Mouse (Mus musculus): ENCODE measurements around the gene Spns2. TPM values are rescaled to one million over a fixed set of nuclear protein-coding genes. Genes with fewer than 3 reads are reported as not detected.

Spns2 gene
- polyA plus RNA-seq, 1 experiment from 2014 or later: 5.7 TPM

DNA sequence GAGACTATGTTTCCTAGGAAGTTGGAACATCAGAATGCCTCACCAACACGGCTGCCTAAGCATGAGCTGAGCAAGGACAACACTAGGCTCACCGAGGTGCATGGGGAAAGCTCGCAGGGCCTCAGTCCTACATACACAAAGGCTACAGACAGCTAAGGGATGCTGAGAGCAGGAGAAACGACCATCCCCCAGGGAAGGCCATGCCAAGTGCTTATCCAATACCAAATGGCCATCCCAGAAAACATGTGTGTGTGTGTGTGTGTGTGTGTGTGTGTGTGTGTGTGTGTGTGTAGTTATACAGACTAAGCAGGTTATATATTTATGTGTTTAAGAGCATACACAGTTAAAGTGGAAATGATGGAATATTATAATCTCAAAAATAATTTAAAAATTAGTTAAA, 34.0 kb upstream of the Spns2 start:
- ATAC-seq (ENCODE audit: low read depth): no peak
- H3K27me3 ChIP-seq (ENCODE audit: control insufficient read depth, insufficient read depth, low read depth, low read length): no peaks in the 10 kb centered on the region
- H3K4me2 ChIP-seq (ENCODE audit: low read depth, low read length): no peak overlapping the region
- H3K9ac ChIP-seq (ENCODE audit: low read depth, low read length): no peak overlapping the region
- WGBS (ENCODE audit: insufficient replicate concordance): 61% methylated on average over 4 of the region's 4 CpGs
- H3K9me3 ChIP-seq (replicated peaks; ENCODE audit: control insufficient read depth, low read length): no peaks in the 10 kb centered on the region
- H3K4me1 ChIP-seq (ENCODE audit: control insufficient read depth, low read depth, low read length): no peaks in the 10 kb centered on the region
- no peak overlapping the region for H3K27ac ChIP-seq (ENCODE audit: low read length)
- H3K36me3 ChIP-seq (ENCODE audit: control insufficient read depth, insufficient read depth): no peaks in the 10 kb centered on the region
- no peak overlapping the region for H3K4me3 ChIP-seq (ENCODE audit: low read depth, low read length)

DNA sequence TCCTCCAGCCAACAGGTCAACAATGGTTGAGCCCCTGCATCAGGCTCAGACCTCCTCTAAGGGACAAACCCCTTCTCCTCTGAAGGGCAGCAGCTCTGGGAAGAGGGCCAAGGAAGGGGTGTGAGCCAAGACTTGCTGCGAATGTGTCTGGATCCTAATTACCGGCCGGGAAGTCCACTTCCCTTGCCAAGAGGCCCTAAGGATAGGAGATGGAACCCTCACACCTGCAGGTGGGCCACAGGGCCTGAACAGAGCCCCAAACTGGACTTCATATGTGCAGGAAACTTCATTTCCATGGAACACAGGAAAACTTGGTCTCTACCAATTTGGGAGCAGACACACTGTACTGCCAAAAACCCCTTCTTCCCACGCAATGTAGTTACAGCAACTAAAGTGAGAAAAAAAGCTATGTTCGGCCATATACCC, 32.9 kb upstream of the Spns2 start:
- Histone ChIP-seq H3K36me3 (ENCODE audit: control insufficient read depth, insufficient read depth) (no peaks in the 10 kb centered on the region), H3K27me3 (ENCODE audit: control insufficient read depth, insufficient read depth, low read depth, low read length) (no peaks in the 10 kb centered on the region), H3K9me3 (replicated peaks; ENCODE audit: control insufficient read depth, low read length) (no peaks in the 10 kb centered on the region), H3K27ac (ENCODE audit: low read length) (no peak overlapping the region), H3K4me2 (ENCODE audit: low read depth, low read length) (no peak overlapping the region), H3K4me1 (ENCODE audit: control insufficient read depth, low read depth, low read length) (no peaks in the 10 kb centered on the region), H3K9ac (ENCODE audit: low read depth, low read length) (no peak overlapping the region), H3K4me3 (ENCODE audit: low read depth, low read length) (no peak overlapping the region)
- no peak for ATAC-seq (ENCODE audit: low read depth)
- whole genome bisulfite sequencing (ENCODE audit: insufficient replicate concordance): 68% methylated on average over 5 of the region's 5 CpGs

DNA sequence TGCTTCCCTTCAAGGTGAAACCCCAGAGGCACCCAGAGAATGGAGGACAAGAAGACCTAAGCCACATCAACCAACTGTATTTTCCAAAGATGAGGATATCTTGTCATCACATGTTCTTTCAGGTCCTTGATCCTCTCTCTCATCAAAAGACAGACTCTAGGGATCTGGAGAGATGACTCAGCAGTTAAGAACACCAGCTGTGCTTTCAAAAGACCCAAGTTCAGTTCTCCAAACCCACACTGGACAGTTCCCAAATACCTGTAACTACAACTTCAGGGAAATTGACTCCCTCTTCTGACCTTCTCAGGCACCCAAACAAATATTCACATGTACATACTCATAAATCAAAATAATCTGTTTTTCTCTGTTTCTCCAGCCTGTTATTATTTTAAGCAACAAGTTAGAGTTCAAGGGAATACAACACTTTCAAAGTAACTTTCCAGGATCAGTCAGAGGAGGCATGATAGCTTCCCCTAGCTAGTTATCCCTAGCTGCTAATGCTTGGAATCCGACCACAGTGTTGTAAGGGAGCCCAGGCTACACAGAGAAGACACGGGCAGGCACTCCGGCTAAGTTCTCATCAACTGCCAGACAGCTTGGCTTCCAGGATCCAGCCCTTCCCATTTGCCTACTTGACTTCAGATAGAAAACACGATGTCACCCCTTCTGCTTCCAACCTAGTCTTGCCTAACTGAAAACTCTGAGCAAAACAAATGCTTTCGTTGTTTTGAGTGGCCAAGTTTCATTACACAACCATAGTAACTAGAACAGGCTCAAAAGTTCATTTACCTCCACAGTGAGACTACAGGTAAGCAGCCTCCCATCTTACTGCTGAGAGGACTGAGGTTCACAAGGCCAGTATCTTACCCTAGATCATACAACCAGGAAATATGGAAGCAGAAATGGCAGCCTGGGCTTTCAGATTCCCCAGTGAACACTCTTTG, 32.2 kb upstream of the Spns2 start:
- H3K27ac ChIP-seq (ENCODE audit: low read length): no peak overlapping the region
- no peaks in the 10 kb centered on the region for H3K27me3 ChIP-seq (ENCODE audit: control insufficient read depth, insufficient read depth, low read depth, low read length)
- H3K9ac ChIP-seq (ENCODE audit: low read depth, low read length): no peak overlapping the region
- no peak for ATAC-seq (ENCODE audit: low read depth)
- 55% methylated on average over 5 of the region's 5 CpGs for WGBS (ENCODE audit: insufficient replicate concordance)
- no peak overlapping the region for H3K4me3 ChIP-seq (ENCODE audit: low read depth, low read length)
- H3K36me3 ChIP-seq (ENCODE audit: control insufficient read depth, insufficient read depth): no peaks in the 10 kb centered on the region
- H3K9me3 ChIP-seq (replicated peaks; ENCODE audit: control insufficient read depth, low read length): no peaks in the 10 kb centered on the region
- H3K4me2 ChIP-seq (ENCODE audit: low read depth, low read length): no peak overlapping the region
- H3K4me1 ChIP-seq (ENCODE audit: control insufficient read depth, low read depth, low read length): no peaks in the 10 kb centered on the region

DNA sequence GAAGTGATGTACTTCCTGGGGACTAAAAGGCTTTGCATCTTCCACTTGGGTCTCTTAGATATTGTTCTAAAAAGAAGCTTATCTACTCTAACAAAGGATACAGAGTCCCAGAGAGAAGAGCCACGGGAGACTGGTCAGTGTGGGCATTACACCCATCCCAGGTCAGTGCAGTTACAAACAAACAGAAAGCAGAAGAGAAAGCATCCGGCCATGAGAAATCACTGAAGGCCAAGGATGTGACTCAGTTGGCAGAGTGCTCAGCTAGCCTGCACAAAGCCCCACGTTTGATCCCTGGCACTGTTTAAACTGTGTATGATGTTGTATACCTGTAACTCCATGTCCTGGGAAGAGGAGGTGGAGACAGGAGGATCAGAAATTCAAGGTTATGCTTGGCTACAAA, 30.2 kb upstream of the Spns2 start:
- Histone ChIP-seq H3K4me3 (ENCODE audit: low read depth, low read length) (no peak overlapping the region), H3K27me3 (ENCODE audit: control insufficient read depth, insufficient read depth, low read depth, low read length) (no peaks in the 10 kb centered on the region), H3K36me3 (ENCODE audit: control insufficient read depth, insufficient read depth) (no peaks in the 10 kb centered on the region), H3K4me1 (ENCODE audit: control insufficient read depth, low read depth, low read length) (no peaks in the 10 kb centered on the region), H3K9ac (ENCODE audit: low read depth, low read length) (no peak overlapping the region), H3K4me2 (ENCODE audit: low read depth, low read length) (no peak overlapping the region), H3K27ac (ENCODE audit: low read length) (no peak overlapping the region), H3K9me3 (replicated peaks; ENCODE audit: control insufficient read depth, low read length) (no peaks in the 10 kb centered on the region)
- 36% methylated on average over 3 of the region's 3 CpGs for whole genome bisulfite sequencing (ENCODE audit: insufficient replicate concordance)
- no peak for ATAC-seq (ENCODE audit: low read depth)

DNA sequence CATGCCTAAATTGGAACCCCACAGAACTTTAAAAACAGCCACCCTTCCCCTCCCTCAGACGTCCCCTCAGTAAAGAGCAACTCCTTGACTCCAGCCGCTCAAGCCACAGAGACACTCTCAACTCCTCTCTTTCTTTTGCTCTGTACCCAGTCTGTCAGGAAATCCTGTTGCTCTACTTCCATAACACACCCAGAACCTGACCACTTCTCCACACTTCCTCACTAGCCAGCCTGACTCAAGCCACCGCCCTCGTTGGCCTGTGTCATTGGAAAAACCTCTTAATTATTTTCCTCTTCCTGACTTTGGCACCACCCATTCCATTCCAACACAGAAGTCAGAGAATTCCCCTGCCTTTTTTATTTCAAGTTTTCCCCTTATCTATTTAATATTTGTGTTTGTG, 29.5 kb upstream of the Spns2 start:
- ATAC-seq (ENCODE audit: low read depth): no peak
- Histone ChIP-seq H3K9ac (ENCODE audit: low read depth, low read length) (no peak overlapping the region), H3K9me3 (replicated peaks; ENCODE audit: control insufficient read depth, low read length) (no peaks in the 10 kb centered on the region), H3K4me2 (ENCODE audit: low read depth, low read length) (no peak overlapping the region), H3K27me3 (ENCODE audit: control insufficient read depth, insufficient read depth, low read depth, low read length) (no peaks in the 10 kb centered on the region), H3K4me1 (ENCODE audit: control insufficient read depth, low read depth, low read length) (no peaks in the 10 kb centered on the region), H3K27ac (ENCODE audit: low read length) (no peak overlapping the region), H3K4me3 (ENCODE audit: low read depth, low read length) (no peak overlapping the region), H3K36me3 (ENCODE audit: control insufficient read depth, insufficient read depth) (no peaks in the 10 kb centered on the region)
- WGBS (ENCODE audit: insufficient replicate concordance): 41% methylated on average over 4 of the region's 4 CpGs

DNA sequence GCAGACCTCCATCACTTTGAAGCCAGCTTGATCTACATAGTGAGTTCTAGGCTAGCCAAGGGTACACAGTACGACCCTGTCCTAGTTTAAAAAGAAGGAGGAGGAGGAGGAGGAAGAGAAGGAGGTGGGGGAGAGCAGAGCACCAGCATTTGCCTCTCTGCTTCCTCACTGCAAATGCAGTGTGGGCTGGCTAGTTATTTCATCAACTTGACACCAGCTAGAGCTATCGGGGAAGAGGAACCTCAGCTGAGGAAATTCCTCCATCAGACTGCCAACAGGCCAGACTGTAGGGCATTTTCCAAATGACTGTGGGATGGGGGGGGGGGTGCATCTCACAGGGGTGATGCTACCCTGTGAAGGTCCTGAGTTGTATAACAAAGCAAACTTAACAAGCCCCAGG, 28.7 kb upstream of the Spns2 start:
- 24% methylated on average over 2 of the region's 2 CpGs for WGBS (ENCODE audit: insufficient replicate concordance)
- Histone ChIP-seq H3K27ac (ENCODE audit: low read length) (no peak overlapping the region), H3K27me3 (ENCODE audit: control insufficient read depth, insufficient read depth, low read depth, low read length) (no peaks in the 10 kb centered on the region), H3K4me1 (ENCODE audit: control insufficient read depth, low read depth, low read length) (no peaks in the 10 kb centered on the region), H3K4me2 (ENCODE audit: low read depth, low read length) (no peak overlapping the region), H3K9me3 (replicated peaks; ENCODE audit: control insufficient read depth, low read length) (no peaks in the 10 kb centered on the region), H3K4me3 (ENCODE audit: low read depth, low read length) (no peak overlapping the region), H3K9ac (ENCODE audit: low read depth, low read length) (no peak overlapping the region), H3K36me3 (ENCODE audit: control insufficient read depth, insufficient read depth) (no peaks in the 10 kb centered on the region)
- no peak for ATAC-seq (ENCODE audit: low read depth)

DNA sequence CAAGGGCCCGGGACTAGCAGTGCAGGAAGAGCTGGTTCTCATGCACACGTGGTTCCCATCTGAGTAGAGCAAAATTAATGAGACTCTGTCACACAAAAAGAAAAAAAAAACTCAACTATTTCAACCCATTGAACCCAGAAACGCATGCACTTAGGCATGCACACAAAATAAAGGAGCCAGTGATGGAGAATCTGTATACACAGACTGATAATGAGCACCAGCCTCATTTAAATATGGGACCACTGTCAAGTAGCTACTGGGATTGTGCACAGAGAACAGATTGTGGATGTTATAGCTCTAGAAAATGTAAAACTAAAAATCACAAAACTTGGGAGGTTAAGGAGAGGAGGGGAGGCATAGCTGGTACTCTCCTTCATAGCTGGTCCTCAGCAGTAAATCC, 25.3 kb upstream of the Spns2 start:
- Histone ChIP-seq H3K36me3 (ENCODE audit: control insufficient read depth, insufficient read depth) (no peaks in the 10 kb centered on the region), H3K9me3 (replicated peaks; ENCODE audit: control insufficient read depth, low read length) (no peaks in the 10 kb centered on the region), H3K4me3 (ENCODE audit: low read depth, low read length) (no peak overlapping the region), H3K27me3 (ENCODE audit: control insufficient read depth, insufficient read depth, low read depth, low read length) (no peaks in the 10 kb centered on the region), H3K27ac (ENCODE audit: low read length) (no peak overlapping the region), H3K9ac (ENCODE audit: low read depth, low read length) (no peak overlapping the region), H3K4me2 (ENCODE audit: low read depth, low read length) (no peak overlapping the region), H3K4me1 (ENCODE audit: control insufficient read depth, low read depth, low read length) (no peaks in the 10 kb centered on the region)
- no peak for ATAC-seq (ENCODE audit: low read depth)
- 50% methylated on average over 3 of the region's 3 CpGs for WGBS (ENCODE audit: insufficient replicate concordance)

DNA sequence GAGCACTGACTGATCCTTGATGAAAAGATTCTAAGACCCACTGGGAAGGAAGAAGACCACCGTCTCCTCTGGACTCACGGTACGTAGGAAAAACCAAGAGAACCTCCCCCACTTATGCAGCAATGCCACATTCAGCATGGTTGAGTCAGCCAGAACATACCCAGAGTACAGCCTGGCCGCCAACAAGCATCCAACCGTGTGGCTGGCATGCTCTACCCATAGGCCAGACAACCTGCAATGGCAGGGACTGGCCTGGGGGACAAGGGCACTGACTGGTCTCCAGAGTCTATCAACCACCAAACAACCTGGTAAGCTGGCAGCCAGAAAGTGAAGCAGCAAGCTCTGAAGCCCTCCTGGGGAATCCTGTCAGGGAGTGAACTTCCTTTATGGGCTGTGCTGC, 18.9 kb upstream of the Spns2 start:
- H3K36me3 ChIP-seq (ENCODE audit: control insufficient read depth, insufficient read depth): no peaks in the 10 kb centered on the region
- H3K27me3 ChIP-seq (ENCODE audit: control insufficient read depth, insufficient read depth, low read depth, low read length): no peaks in the 10 kb centered on the region
- no peak overlapping the region for H3K9ac ChIP-seq (ENCODE audit: low read depth, low read length)
- no peaks in the 10 kb centered on the region for H3K4me1 ChIP-seq (ENCODE audit: control insufficient read depth, low read depth, low read length)
- WGBS (ENCODE audit: insufficient replicate concordance): 73% methylated on average over 5 of the region's 5 CpGs
- H3K4me2 ChIP-seq (ENCODE audit: low read depth, low read length): no peak overlapping the region
- H3K9me3 ChIP-seq (replicated peaks; ENCODE audit: control insufficient read depth, low read length): no peaks in the 10 kb centered on the region
- H3K27ac ChIP-seq (ENCODE audit: low read length): no peak overlapping the region
- ATAC-seq (ENCODE audit: low read depth): no peak
- no peak overlapping the region for H3K4me3 ChIP-seq (ENCODE audit: low read depth, low read length)

DNA sequence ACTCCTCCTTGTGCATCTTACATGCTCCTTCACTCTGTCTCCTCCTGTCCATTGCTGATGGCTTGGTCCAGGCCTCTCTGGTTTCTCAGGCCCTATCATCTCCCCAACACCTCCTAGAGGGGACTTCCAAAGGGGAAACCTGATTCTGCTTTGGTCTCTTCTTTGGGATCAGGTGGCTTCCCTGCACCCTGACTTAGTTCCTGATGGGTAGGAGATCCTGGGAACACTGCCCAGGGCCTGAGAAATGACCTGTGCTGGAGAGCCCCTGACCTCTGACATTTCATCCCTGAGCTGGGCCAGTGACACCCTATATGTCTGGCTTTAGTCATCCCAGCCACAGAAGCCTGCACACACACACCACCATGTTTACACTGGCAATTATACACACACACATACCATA, 17.9 kb upstream of the Spns2 start:
- Histone ChIP-seq H3K4me1 (ENCODE audit: control insufficient read depth, low read depth, low read length) (no peaks in the 10 kb centered on the region), H3K4me2 (ENCODE audit: low read depth, low read length) (no peak overlapping the region), H3K27me3 (ENCODE audit: control insufficient read depth, insufficient read depth, low read depth, low read length) (no peaks in the 10 kb centered on the region), H3K9ac (ENCODE audit: low read depth, low read length) (no peak overlapping the region), H3K4me3 (ENCODE audit: low read depth, low read length) (no peak overlapping the region), H3K36me3 (ENCODE audit: control insufficient read depth, insufficient read depth) (no peaks in the 10 kb centered on the region), H3K9me3 (replicated peaks; ENCODE audit: control insufficient read depth, low read length) (no peaks in the 10 kb centered on the region), H3K27ac (ENCODE audit: low read length) (no peak overlapping the region)
- no peak for ATAC-seq (ENCODE audit: low read depth)
